Mouse (Mus musculus) CH12.LX (cell line): ENCODE data around the gene Spop. TPM values are rescaled to one million over a fixed set of nuclear protein-coding genes. Genes with fewer than 3 reads are reported as not detected.
A peak's percentile ranks its signal among the peaks of the same experiment; 100 is the strongest.

ENCODE experiments used
- DNase-seq: peaks from one replicate; pipeline ENCODE4 v3.0.0-alpha.2; 2013; ENCODE audit errors: extremely low read depth
- H3K27ac ChIP-seq: 2 replicates; pipeline ENCODE4 v1.5.1; 2012; ENCODE audit warnings: low read depth, mild to moderate bottlenecking, control low read depth, moderate library complexity; ENCODE audit not compliant: insufficient read depth
- H3K27me3 ChIP-seq: replicated peaks from 2 replicates; pipeline ENCODE3; 2012; ENCODE audit warnings: inconsistent platforms
- H3K36me3 ChIP-seq, 2 experiments: replicated peaks in 1 of 2; 2 replicates each; pipeline versions ENCODE3 to v1.6.1; 2012; ENCODE audit warnings: inconsistent platforms in 1 of 2, low read length in 1 of 2, mild to moderate bottlenecking in 1 of 2, mixed read lengths in 1 of 2, moderate library complexity in 1 of 2; ENCODE audit not compliant: control insufficient read depth in 1 of 2, insufficient read depth in 1 of 2
- H3K4me1 ChIP-seq, 2 experiments: 2 replicates each; pipeline ENCODE4 v1.6.1; 2012; ENCODE audit warnings: inconsistent platforms in 1 of 2, moderate library complexity in 1 of 2; ENCODE audit not compliant: insufficient read depth in 2 of 2, control insufficient read depth in 1 of 2
- H3K4me2 ChIP-seq: 2 replicates; pipeline ENCODE4 v1.6.1; 2012; ENCODE audit warnings: low read depth, mild to moderate bottlenecking, control low read depth; ENCODE audit not compliant: poor library complexity, insufficient read depth, severe bottlenecking
- H3K4me3 ChIP-seq, 3 experiments: fragments of 150-350 bp in 1 of 3; sonication (generic) in 1 of 3; replicated peaks in 1 of 3; 2 replicates each; pipeline versions ENCODE3 to v1.5.1; 2011 to 2012; ENCODE audit warnings: low read depth in 2 of 3, low read length in 2 of 3, mild to moderate bottlenecking in 2 of 3, moderate library complexity in 2 of 3, control low read depth in 1 of 3, improper control_type of control experiment in 1 of 3, inconsistent platforms in 1 of 3, mixed read lengths in 1 of 3; ENCODE audit not compliant: poor library complexity in 1 of 3
- H3K79me2 ChIP-seq: replicated peaks from 2 replicates; pipeline ENCODE4 v1.6.1; 2012; ENCODE audit warnings: mild to moderate bottlenecking, moderate library complexity; ENCODE audit not compliant: control insufficient read depth, poor library complexity, insufficient read depth, severe bottlenecking; ENCODE audit errors: extremely low read depth
- H3K9ac ChIP-seq: 2 replicates; pipeline ENCODE4 v1.6.1; 2012; ENCODE audit warnings: low read depth, mild to moderate bottlenecking, control low read depth, moderate library complexity; ENCODE audit not compliant: insufficient read depth
- H3K9me3 ChIP-seq: replicated peaks from 2 replicates; pipeline ENCODE3; 2012; ENCODE audit warnings: low read length, inconsistent platforms, mixed read lengths
- BHLHE40 ChIP-seq: IDR thresholded peaks from 2 replicates; pipeline ENCODE4 v1.6.1; 2011; ENCODE audit warnings: mild to moderate bottlenecking, low read depth, low read length, improper control_type of control experiment
- CHD1 ChIP-seq: IDR thresholded peaks from 2 replicates; pipeline ENCODE4 v1.6.1; 2012; ENCODE audit warnings: low read depth, low read length, improper control_type of control experiment, inconsistent platforms
- CHD2 ChIP-seq: IDR thresholded peaks from 2 replicates; pipeline ENCODE4 v1.6.1; 2011; ENCODE audit warnings: low read length, improper control_type of control experiment
- CTCF ChIP-seq, 2 experiments: IDR thresholded peaks in 1 of 2; conservative IDR thresholded peaks in 1 of 2; 2 replicates each; pipeline ENCODE4 v1.5.1; 2011 to 2012; ENCODE audit warnings: low read depth in 2 of 2, low read length in 2 of 2, improper control_type of control experiment in 1 of 2, inconsistent platforms in 1 of 2, mild to moderate bottlenecking in 1 of 2, moderate library complexity in 1 of 2
- E2F4 ChIP-seq: IDR thresholded peaks from 2 replicates; pipeline ENCODE4 v1.6.1; 2011; ENCODE audit warnings: low read depth, low read length, improper control_type of control experiment; ENCODE audit not compliant: insufficient replicate concordance
- ELF1 ChIP-seq: IDR thresholded peaks from 2 replicates; pipeline ENCODE4 v1.6.1; 2014; ENCODE audit warnings: low read depth, mild to moderate bottlenecking, inconsistent platforms, low read length, improper control_type of control experiment
- EP300 ChIP-seq: IDR thresholded peaks from 2 replicates; pipeline ENCODE4 v1.6.1; 2011; ENCODE audit warnings: low read length, improper control_type of control experiment
- ETS1 ChIP-seq: conservative IDR thresholded peaks from 2 replicates; pipeline ENCODE4 v1.6.1; 2012; ENCODE audit warnings: low read depth, mild to moderate bottlenecking, inconsistent platforms, low read length, improper control_type of control experiment, moderate library complexity
- GABPA ChIP-seq: IDR thresholded peaks from 2 replicates; pipeline ENCODE4 v1.6.1; 2012; ENCODE audit warnings: low read depth, low read length, improper control_type of control experiment, inconsistent platforms; ENCODE audit not compliant: insufficient replicate concordance
- HCFC1 ChIP-seq: IDR thresholded peaks from 2 replicates; pipeline ENCODE4 v1.6.1; 2012; ENCODE audit warnings: low read depth, mild to moderate bottlenecking, inconsistent platforms, low read length, improper control_type of control experiment
- IRF4 ChIP-seq: IDR thresholded peaks from 2 replicates; pipeline ENCODE4 v1.6.1; 2014; ENCODE audit warnings: low read depth, mild to moderate bottlenecking, inconsistent platforms, low read length, improper control_type of control experiment
- JUN ChIP-seq: IDR thresholded peaks from 2 replicates; pipeline ENCODE4 v1.6.1; 2011; ENCODE audit warnings: low read depth, mild to moderate bottlenecking, low read length, improper control_type of control experiment, moderate library complexity; ENCODE audit not compliant: insufficient read depth
- JUND ChIP-seq: conservative IDR thresholded peaks from 2 replicates; pipeline ENCODE4 v1.6.1; 2011; ENCODE audit warnings: low read depth, low read length, improper control_type of control experiment
- KAT2A ChIP-seq: IDR thresholded peaks from 2 replicates; pipeline ENCODE4 v1.6.1; 2012; ENCODE audit warnings: low read length, improper control_type of control experiment, inconsistent platforms; ENCODE audit not compliant: insufficient replicate concordance
- MAFK ChIP-seq: IDR thresholded peaks from 2 replicates; pipeline ENCODE4 v1.6.1; 2011; ENCODE audit warnings: low read length, improper control_type of control experiment; ENCODE audit not compliant: insufficient replicate concordance
- MAX ChIP-seq: IDR thresholded peaks from 2 replicates; pipeline ENCODE4 v1.6.1; 2011; ENCODE audit warnings: low read length, improper control_type of control experiment
- MAZ ChIP-seq: IDR thresholded peaks from 2 replicates; pipeline ENCODE4 v1.6.1; 2012; ENCODE audit warnings: low read depth, mild to moderate bottlenecking, inconsistent platforms, low read length, improper control_type of control experiment, moderate library complexity
- MEF2A ChIP-seq: IDR thresholded peaks from 2 replicates; pipeline ENCODE4 v1.6.1; 2014; ENCODE audit warnings: low read depth, mild to moderate bottlenecking, inconsistent platforms, low read length, improper control_type of control experiment, borderline replicate concordance
- MXI1 ChIP-seq: IDR thresholded peaks from 2 replicates; pipeline ENCODE4 v1.6.1; 2011; ENCODE audit warnings: mild to moderate bottlenecking, low read depth, low read length, improper control_type of control experiment
- MYC ChIP-seq: IDR thresholded peaks from 2 replicates; pipeline ENCODE4 v1.6.1; 2011; ENCODE audit warnings: low read depth, mild to moderate bottlenecking, improper control_type of control experiment, low read length
- NELFE ChIP-seq: IDR thresholded peaks from 2 replicates; pipeline ENCODE4 v1.6.1; 2011; ENCODE audit warnings: low read depth, low read length, improper control_type of control experiment
- NRF1 ChIP-seq: IDR thresholded peaks from 2 replicates; pipeline ENCODE4 v1.6.1; 2014; ENCODE audit warnings: low read depth, mild to moderate bottlenecking, inconsistent platforms, low read length, improper control_type of control experiment, moderate library complexity
- PAX5 ChIP-seq: IDR thresholded peaks from 2 replicates; pipeline ENCODE4 v1.6.1; 2012; ENCODE audit warnings: low read length, inconsistent platforms, mixed read lengths
- POLR2A ChIP-seq: IDR thresholded peaks from 2 replicates; pipeline ENCODE4 v1.6.1; 2011; ENCODE audit warnings: low read depth, mild to moderate bottlenecking, improper control_type of control experiment, low read length
- POLR2AphosphoS2 ChIP-seq: IDR thresholded peaks from 2 replicates; pipeline ENCODE4 v1.6.1; 2011; ENCODE audit warnings: low read depth, low read length, improper control_type of control experiment
- RAD21 ChIP-seq: IDR thresholded peaks from 2 replicates; pipeline ENCODE4 v1.6.1; 2011; ENCODE audit warnings: low read depth, mild to moderate bottlenecking, low read length, improper control_type of control experiment, moderate library complexity
- RCOR1 ChIP-seq: conservative IDR thresholded peaks from 2 replicates; pipeline ENCODE4 v1.6.1; 2012; ENCODE audit warnings: low read depth, mild to moderate bottlenecking, inconsistent platforms, low read length, improper control_type of control experiment
- SIN3A ChIP-seq: IDR thresholded peaks from 2 replicates; pipeline ENCODE4 v1.6.1; 2012; ENCODE audit warnings: low read length, improper control_type of control experiment, inconsistent platforms
- SMC3 ChIP-seq: IDR thresholded peaks from 2 replicates; pipeline ENCODE4 v1.6.1; 2011; ENCODE audit warnings: low read depth, low read length, improper control_type of control experiment
- TBP ChIP-seq: conservative IDR thresholded peaks from 2 replicates; pipeline ENCODE4 v1.6.1; 2011; ENCODE audit warnings: low read depth, low read length, improper control_type of control experiment
- TCF12 ChIP-seq: IDR thresholded peaks from 2 replicates; pipeline ENCODE4 v1.6.1; 2014; ENCODE audit warnings: low read depth, mild to moderate bottlenecking, inconsistent platforms, low read length, improper control_type of control experiment
- UBTF ChIP-seq: IDR thresholded peaks from 2 replicates; pipeline ENCODE4 v1.6.1; 2012; ENCODE audit warnings: low read depth, mild to moderate bottlenecking, inconsistent platforms, low read length, improper control_type of control experiment, moderate library complexity
- USF1 ChIP-seq: IDR thresholded peaks from 2 replicates; pipeline ENCODE4 v1.6.1; 2014; ENCODE audit warnings: low read depth, mild to moderate bottlenecking, inconsistent platforms, low read length, improper control_type of control experiment
- USF2 ChIP-seq: conservative IDR thresholded peaks from 2 replicates; pipeline ENCODE4 v1.6.1; 2011; ENCODE audit warnings: low read depth, low read length, improper control_type of control experiment
- ZKSCAN1 ChIP-seq: IDR thresholded peaks from 2 replicates; pipeline ENCODE4 v1.6.1; 2012; ENCODE audit warnings: low read depth, inconsistent platforms, low read length, improper control_type of control experiment, borderline replicate concordance
- ZMIZ1 ChIP-seq: IDR thresholded peaks from 2 replicates; pipeline ENCODE4 v1.6.1; 2012; ENCODE audit warnings: low read depth, mild to moderate bottlenecking, inconsistent platforms, low read length, improper control_type of control experiment
- ZNF384 ChIP-seq: IDR thresholded peaks from 2 replicates; pipeline ENCODE4 v1.6.1; 2012; ENCODE audit warnings: low read depth, low read length, improper control_type of control experiment, inconsistent platforms
- dilution Hi-C: fragments of 300-500 bp; cut with MboI; formaldehyde crosslinking; loops from 2 replicates; pipeline ENCODE4 v1.14.3; 2020; ENCODE audit warnings: low sequenced_read_pairs; ENCODE audit not compliant: extremely low pct_unique_long_range_greater_than_20kb, extremely low pct_ligation_motif_present
- in situ Hi-C: fragments of 300-500 bp; cut with MboI; formaldehyde crosslinking; loops from 3 replicates; pipeline ENCODE4 v1.14.3; 2019; ENCODE audit warnings: low sequenced_read_pairs, low pct_ligation_motif_present, low pct_unique_long_range_greater_than_20kb, mixed read lengths
- polyA plus RNA-seq: library from polyadenylated mRNA; unstranded; fragments of >175 nt; gene quantifications from 2 replicates; pipeline ENCODE4 v1.2.1, GENCODE M21; 2012; ENCODE audit warnings: low read depth; ENCODE audit not compliant: insufficient read length
- total RNA-seq, 2 experiments: library from RNA; depleted of rRNA; stranded (reverse); fragments of 300-350 nt in 1 of 2; fragments of >200 nt in 1 of 2; gene quantifications; 2 replicates each; pipeline ENCODE4 v1.2.3; 2012 to 2014

The Spop gene
- total RNA-seq (2012; rRNA removed): 42.7 and 45.7 TPM in 2 replicates
- 51.9 and 60.6 TPM in 2 replicates for total RNA-seq (2014; rRNA removed)
- polyA plus RNA-seq: 91.8 and 103 TPM in 2 replicates

- peaks cover 10 to 36% of the 10 kb centered on the region in 2 experiments for H3K4me1 ChIP-seq
- in situ Hi-C loops (no loop called here), dilution Hi-C loops (no loop called here)
- peaks cover 0 to 13% of the 10 kb centered on the region in 2 experiments for H3K36me3 ChIP-seq
- H3K27me3 ChIP-seq: peaks cover 34% of the 10 kb centered on the region
- peak; percentile 96 for DNase-seq
- peak within 1 kb of the TSS; percentile 99 for H3K4me2 ChIP-seq
- H3K79me2 ChIP-seq: peaks cover 30% of the 10 kb centered on the region
- H3K4me3 ChIP-seq: peak within 1 kb of the TSS; percentile 78 to 91 (median 81)
- H3K27ac ChIP-seq: peak within 1 kb of the TSS; percentile 80
- peak within 1 kb of the TSS; percentile 85 for H3K9ac ChIP-seq
- peaks cover 3% of the 10 kb centered on the region for H3K9me3 ChIP-seq
- TF ChIP-seq UBTF (no peak), ZMIZ1 (no peak), SMC3 (no peak), RAD21 (no peak), NRF1 (peak; percentile 84), CHD2 (peak; percentile 43; the same call in 1 of the 2 replicates), ZKSCAN1 (no peak), ZNF384 (no peak), MAX (peak; percentile 100), TBP (no peak), MAFK (no peak), HCFC1 (peak; percentile 48), MYC (peak; percentile 51; the same call in 1 of the 2 replicates), MAZ (peak; percentile 71; the same call in 1 of the 2 replicates), E2F4 (peak; percentile 92; the same call in 1 of the 2 replicates), CHD1 (peak; percentile 35; the same call in 1 of the 2 replicates), GABPA (no peak), RCOR1 (no peak; the same call in 1 of the 2 replicates), TCF12 (peak; percentile 59; the same call in 1 of the 2 replicates), ELF1 (peak; percentile 71), IRF4 (peak; percentile 81; the same call in 1 of the 2 replicates), SIN3A (no peak), KAT2A (0 out of 2 replicates have a peak, but pooled peaks have one; percentile 35), POLR2AphosphoS2 (no peak), NELFE (peak; percentile 68), MEF2A (peak; percentile 56), CTCF (conservative IDR thresholded peaks at IDR 0.05 in 1 of 2, IDR thresholded peaks at IDR 0.05 in 1 of 2; ENCODE audit: low read depth in 2 of 2, low read length in 2 of 2) (no peak), EP300 (peak; percentile 70), MXI1 (peak; percentile 36; the same call in 1 of the 2 replicates), BHLHE40 (peak; percentile 90), USF2 (peak; percentile 60), ETS1 (peak; percentile 60; the same call in 1 of the 2 replicates), JUN (no peak), USF1 (no peak), PAX5 (no peak), POLR2A (no peak; the same call in none of the 2 replicates), JUND (no peak; the same call in 1 of the 2 replicates)
Observed at GRCm38 (mm10) chr11:95413641-95414535, at the start of gene Spop. Gene Spop, plus strand, starts transcription at chr11:95414080.
